Mouse (Mus musculus): ENCODE data around the gene Abcf1. TPM values are rescaled to one million over a fixed set of nuclear protein-coding genes. Genes with fewer than 3 reads are reported as not detected.

Abcf1 gene
- polyA plus RNA-seq, 1 experiment from 2014 or later = 71.5 TPM

- 0 out of 2 replicates have a peak, but pooled peaks cover 2% of the 10 kb centered on the region for H3K4me1 ChIP-seq (replicated peaks; ENCODE audit: control insufficient read depth, insufficient read depth)
- no peaks in the 10 kb centered on the region for H3K27me3 ChIP-seq (ENCODE audit: control insufficient read depth, insufficient read depth, low read length)
- no peak for TF ChIP-seq CTCF (IDR thresholded peaks at IDR 0.05; ENCODE audit: low read depth)
- TF ChIP-seq EP300 (optimal IDR thresholded peaks at IDR 0.05) = no peak
- no peak overlapping the region for H3K9ac ChIP-seq (ENCODE audit: low read length)
- no peaks in the 10 kb centered on the region for H3K9me3 ChIP-seq (ENCODE audit: control insufficient read depth, low read length)
- DNase-seq (ENCODE audit: low spot score) (peak; percentile 38), ATAC-seq (ENCODE audit: low FRiP score, low TSS enrichment) (peak; percentile 18; the same call in 1 of the 2 replicates)
- peak overlapping the region; percentile 56; the same call in 1 of the 2 replicates for H3K27ac ChIP-seq (replicated peaks)
- H3K4me2 ChIP-seq (replicated peaks; ENCODE audit: low read depth) = no peak overlapping the region
- WGBS = 26% methylated on average over 10 of the region's 10 CpGs
- no peak overlapping the region for H3K4me3 ChIP-seq (ENCODE audit: low read depth, low read length)
- H3K36me3 ChIP-seq (ENCODE audit: control insufficient read depth, insufficient read depth, low read length) = peaks cover 3% of the 10 kb centered on the region
These were observed 22.2 kb upstream of the Abcf1 start for GRCm38 (mm10) chr17:35991781-35992180.

DNA sequence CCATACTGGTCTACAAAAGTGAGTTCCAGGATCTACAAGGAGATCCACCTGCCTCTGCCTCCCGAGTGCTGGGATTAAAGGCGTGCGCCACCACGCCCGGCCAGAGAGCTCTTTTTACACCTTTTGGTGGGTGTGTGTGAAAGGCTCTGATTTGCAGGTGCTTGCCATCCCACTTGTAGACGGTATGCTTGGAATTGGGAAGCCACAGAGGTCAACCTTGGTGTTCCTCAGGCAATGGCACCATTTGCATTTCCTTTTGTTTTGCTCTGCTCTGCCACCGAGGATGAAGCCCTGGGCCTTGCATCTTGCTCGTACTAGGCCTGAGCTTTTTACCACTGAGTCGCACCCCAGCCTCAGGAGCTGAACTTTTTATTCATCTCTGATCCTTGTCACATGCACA is 12.2 kb upstream of the Abcf1 start:
- Histone ChIP-seq H3K4me1 (replicated peaks; ENCODE audit: control insufficient read depth, insufficient read depth) (peaks cover 3% of the 10 kb centered on the region; the same call in 1 of the 2 replicates), H3K36me3 (ENCODE audit: control insufficient read depth, insufficient read depth, low read length) (peaks cover 16% of the 10 kb centered on the region), H3K27ac (replicated peaks) (no peak overlapping the region), H3K4me3 (ENCODE audit: low read depth, low read length) (no peak overlapping the region), H3K4me2 (replicated peaks; ENCODE audit: low read depth) (no peak overlapping the region), H3K9ac (ENCODE audit: low read length) (no peak overlapping the region), H3K27me3 (ENCODE audit: control insufficient read depth, insufficient read depth, low read length) (no peaks in the 10 kb centered on the region), H3K9me3 (ENCODE audit: control insufficient read depth, low read length) (no peaks in the 10 kb centered on the region)
- WGBS = 88% methylated on average over 9 of the region's 9 CpGs
- DNase-seq (ENCODE audit: low spot score) (no peak), ATAC-seq (ENCODE audit: low FRiP score, low TSS enrichment) (no peak)
- TF ChIP-seq EP300 (optimal IDR thresholded peaks at IDR 0.05) (no peak), CTCF (IDR thresholded peaks at IDR 0.05; ENCODE audit: low read depth) (no peak)

- DNase-seq (ENCODE audit: low spot score) (peak; percentile 64), ATAC-seq (ENCODE audit: low FRiP score, low TSS enrichment) (peak; percentile 16; the same call in 1 of the 2 replicates)
- peaks cover 3% of the 10 kb centered on the region; the same call in 1 of the 2 replicates for H3K4me1 ChIP-seq (replicated peaks; ENCODE audit: control insufficient read depth, insufficient read depth)
- H3K36me3 ChIP-seq (ENCODE audit: control insufficient read depth, insufficient read depth, low read length) = peaks cover 16% of the 10 kb centered on the region
- peak overlapping the region; percentile 82 for H3K4me2 ChIP-seq (replicated peaks; ENCODE audit: low read depth)
- WGBS = 0% methylated on average over 26 of the region's 29 CpGs
- H3K27ac ChIP-seq (replicated peaks) = peak overlapping the region; percentile 96
- peak overlapping the region; percentile 86 for H3K4me3 ChIP-seq (ENCODE audit: low read depth, low read length)
- no peaks in the 10 kb centered on the region for H3K9me3 ChIP-seq (ENCODE audit: control insufficient read depth, low read length)
- no peaks in the 10 kb centered on the region for H3K27me3 ChIP-seq (ENCODE audit: control insufficient read depth, insufficient read depth, low read length)
- peak overlapping the region; percentile 81 for H3K9ac ChIP-seq (ENCODE audit: low read length)
- TF ChIP-seq EP300 (optimal IDR thresholded peaks at IDR 0.05) (no peak), CTCF (IDR thresholded peaks at IDR 0.05; ENCODE audit: low read depth) (no peak)
These were observed 10.8 kb upstream of the Abcf1 start for GRCm38 (mm10) chr17:35980363-35980754.

DNA sequence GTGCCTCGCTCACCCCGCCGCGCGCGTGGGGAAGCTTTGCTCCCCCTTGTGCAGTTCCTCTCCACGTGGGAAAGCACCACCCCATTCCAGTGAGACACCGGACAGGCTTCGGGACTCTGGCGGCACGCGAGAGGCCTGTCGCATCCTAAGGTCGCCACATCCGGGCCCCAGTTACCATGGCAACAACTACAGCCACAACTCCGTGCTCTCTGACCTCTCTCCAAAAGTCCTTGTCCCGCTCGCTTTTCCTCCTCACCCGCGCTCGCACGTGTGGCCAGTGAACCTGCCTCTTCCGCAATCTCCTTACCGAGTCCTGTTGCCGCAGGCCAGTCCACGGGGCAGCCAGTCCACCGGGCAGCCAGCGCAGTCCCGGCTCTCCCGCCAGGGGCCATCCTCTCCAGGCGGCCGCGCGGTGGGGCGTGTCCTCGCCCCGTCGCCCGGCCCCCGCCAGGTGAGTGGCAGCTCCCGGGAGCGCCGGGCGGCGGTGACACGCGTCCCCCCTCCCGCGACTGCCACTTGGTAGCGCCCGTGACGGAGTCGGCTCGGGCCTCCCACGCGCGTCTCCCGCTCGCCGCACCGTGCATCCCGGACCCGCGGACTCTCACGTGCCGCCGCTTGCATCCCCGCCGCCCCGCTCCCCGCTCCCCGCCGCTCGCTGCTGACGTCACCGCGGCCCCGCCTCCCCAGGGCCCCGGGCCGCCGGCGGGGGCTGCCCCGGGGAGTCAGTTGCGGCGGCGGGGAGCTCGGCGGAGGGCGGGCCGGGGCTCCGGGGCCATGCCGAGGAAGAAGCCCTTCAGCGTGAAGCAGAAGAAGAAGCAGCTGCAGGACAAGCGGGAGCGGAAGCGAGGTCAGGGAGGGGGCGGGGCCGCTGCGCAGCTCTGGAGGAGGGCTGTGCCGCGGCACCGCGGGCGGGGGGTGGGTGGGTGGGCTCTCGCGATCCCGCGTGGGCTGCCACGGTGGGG is 10.1 kb upstream of the Abcf1 start, which contains the start of the genes Gnl1 and Prr3:
Gnl1 (plus strand) TSS at position 451 of the 962 bp plus-strand sequence.
Prr3 (minus strand) TSS at position 836 of the 962 bp plus-strand sequence.
- peak; percentile 91 for DNase-seq (ENCODE audit: low spot score)
- Histone ChIP-seq H3K9me3 (ENCODE audit: control insufficient read depth, low read length) (no peaks in the 10 kb centered on the region), H3K4me3 (ENCODE audit: low read depth, low read length) (peak within 1 kb of the TSS; percentile 86), H3K36me3 (ENCODE audit: control insufficient read depth, insufficient read depth, low read length) (peaks cover 16% of the 10 kb centered on the region), H3K9ac (ENCODE audit: low read length) (peak within 1 kb of the TSS; percentile 81), H3K4me2 (replicated peaks; ENCODE audit: low read depth) (peak within 1 kb of the TSS; percentile 82), H3K27ac (replicated peaks) (peak within 1 kb of the TSS; percentile 96), H3K27me3 (ENCODE audit: control insufficient read depth, insufficient read depth, low read length) (no peaks in the 10 kb centered on the region), H3K4me1 (replicated peaks; ENCODE audit: control insufficient read depth, insufficient read depth) (peaks cover 3% of the 10 kb centered on the region; the same call in 1 of the 2 replicates)
- TF ChIP-seq EP300 (optimal IDR thresholded peaks at IDR 0.05) (peak; percentile 17), CTCF (IDR thresholded peaks at IDR 0.05; ENCODE audit: low read depth) (peak; percentile 40)
- WGBS = under 1% methylated on average over 81 of the region's 109 CpGs
- ATAC-seq (ENCODE audit: low FRiP score, low TSS enrichment) = peak; percentile 92

DNA sequence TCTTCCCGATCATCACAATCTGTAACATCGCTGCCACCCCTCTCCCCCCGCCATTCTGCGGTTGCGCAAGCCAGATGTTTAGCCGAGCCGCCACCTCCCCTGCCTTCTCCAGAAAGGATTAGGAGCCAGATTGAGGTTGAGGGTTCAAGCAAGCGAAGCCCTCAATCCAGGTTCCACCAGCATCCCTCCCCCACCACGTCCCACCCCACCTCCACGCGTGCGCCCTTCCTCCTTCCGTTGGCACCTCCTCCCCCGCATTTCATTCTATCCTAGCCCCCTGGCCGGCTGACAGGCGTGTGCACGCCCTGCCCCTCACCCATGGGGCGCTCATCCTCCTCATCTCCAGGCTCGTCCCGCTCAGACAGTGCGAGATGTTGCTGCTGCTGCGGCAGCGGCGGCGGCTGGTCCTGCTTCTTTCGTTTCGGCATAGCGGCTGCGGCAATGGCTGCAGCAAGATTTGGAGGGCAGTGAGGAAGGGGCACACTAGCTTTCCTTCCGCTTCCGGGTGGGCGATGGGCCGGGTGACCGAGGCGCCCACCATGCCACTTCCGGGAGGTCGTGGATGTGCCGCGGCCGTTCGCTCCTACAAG is 9.3 kb upstream of the Abcf1 start:
- under 1% methylated on average over 37 of the region's 41 CpGs for WGBS
- no peak for DNase-seq (ENCODE audit: low spot score)
- H3K36me3 ChIP-seq (ENCODE audit: control insufficient read depth, insufficient read depth, low read length) = peaks cover 17% of the 10 kb centered on the region
- peak overlapping the region; percentile 96 for H3K27ac ChIP-seq (replicated peaks)
- H3K27me3 ChIP-seq (ENCODE audit: control insufficient read depth, insufficient read depth, low read length) = no peaks in the 10 kb centered on the region
- peaks cover 3% of the 10 kb centered on the region; the same call in 1 of the 2 replicates for H3K4me1 ChIP-seq (replicated peaks; ENCODE audit: control insufficient read depth, insufficient read depth)
- TF ChIP-seq CTCF (IDR thresholded peaks at IDR 0.05; ENCODE audit: low read depth) = peak; percentile 11; the same call in 1 of the 2 replicates
- peak; percentile 20 for TF ChIP-seq EP300 (optimal IDR thresholded peaks at IDR 0.05)
- peak overlapping the region; percentile 81 for H3K9ac ChIP-seq (ENCODE audit: low read length)
- peak overlapping the region; percentile 86 for H3K4me3 ChIP-seq (ENCODE audit: low read depth, low read length)
- ATAC-seq (ENCODE audit: low FRiP score, low TSS enrichment) = peak; percentile 45
- H3K4me2 ChIP-seq (replicated peaks; ENCODE audit: low read depth) = peak overlapping the region; percentile 82
- H3K9me3 ChIP-seq (ENCODE audit: control insufficient read depth, low read length) = no peaks in the 10 kb centered on the region
